Mouse (Mus musculus): ENCODE results near the gene Pcbp3. TPM values are rescaled to one million over a fixed set of nuclear protein-coding genes. Genes with fewer than 3 reads are reported as not detected.

The Pcbp3 gene
- polyA plus RNA-seq, 1 experiment from 2014 or later: 27.3 TPM

DNA sequence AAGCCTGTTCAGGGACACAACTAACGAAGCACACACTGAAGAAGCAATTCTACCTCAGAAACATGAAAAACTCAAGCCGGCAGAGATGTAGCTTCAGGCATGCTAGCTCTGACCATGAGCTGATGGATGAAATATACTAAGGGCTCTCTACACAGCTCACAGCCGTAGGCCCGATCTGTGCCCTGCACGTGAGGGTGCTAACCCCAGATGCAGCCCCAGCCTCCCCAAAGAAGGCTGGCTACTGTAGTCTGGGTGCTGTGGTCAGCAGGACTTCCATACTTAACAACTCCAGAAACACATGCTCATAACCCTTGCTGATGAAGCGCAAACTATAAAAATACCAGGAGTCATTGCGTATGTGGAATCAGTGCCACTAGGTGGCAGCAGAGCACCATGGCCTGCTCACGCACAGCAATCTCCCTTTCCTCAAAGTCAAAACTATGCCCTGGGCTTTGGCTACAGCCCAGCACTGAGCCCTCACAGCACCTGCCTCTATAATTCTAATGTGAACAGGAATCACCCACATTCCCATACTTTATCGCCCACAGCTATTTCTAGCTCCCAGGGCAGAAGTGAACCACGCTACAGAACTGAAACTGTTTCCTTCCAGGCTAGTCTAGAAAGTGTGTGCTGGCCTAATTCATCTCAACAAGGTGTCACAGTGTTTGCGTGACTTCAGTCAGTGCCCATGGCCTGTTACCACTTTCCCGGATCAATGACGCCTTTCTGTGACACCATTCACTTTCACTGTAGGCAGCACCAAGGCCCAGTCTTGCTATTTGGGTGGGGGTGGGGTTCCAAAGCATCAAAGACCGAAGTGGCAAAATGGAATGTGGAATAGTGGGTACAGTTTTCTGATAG, 126.0 kb downstream of the Pcbp3 start:
- Histone ChIP-seq H3K4me1 (ENCODE audit: control insufficient read depth, insufficient read depth, low read length) (no peaks in the 10 kb centered on the region), H3K27ac (ENCODE audit: low read length) (no peak overlapping the region), H3K9me3 (ENCODE audit: control insufficient read depth, low read depth, low read length) (no peaks in the 10 kb centered on the region), H3K9ac (replicated peaks; ENCODE audit: low read depth, low read length) (no peak overlapping the region), H3K27me3 (ENCODE audit: control insufficient read depth, insufficient read depth, low read length) (no peaks in the 10 kb centered on the region), H3K36me3 (ENCODE audit: control insufficient read depth, insufficient read depth, low read length) (no peaks in the 10 kb centered on the region), H3K4me2 (replicated peaks; ENCODE audit: low read depth, low read length) (no peak overlapping the region), H3K4me3 (ENCODE audit: low read depth, low read length) (no peak overlapping the region)
- 55% methylated on average over 14 of the region's 14 CpGs for WGBS
- peak; percentile 46; the same call in 1 of the 2 replicates for ATAC-seq (ENCODE audit: insufficient number of reproducible peaks, insufficient read depth, low FRiP score, low read depth)

DNA sequence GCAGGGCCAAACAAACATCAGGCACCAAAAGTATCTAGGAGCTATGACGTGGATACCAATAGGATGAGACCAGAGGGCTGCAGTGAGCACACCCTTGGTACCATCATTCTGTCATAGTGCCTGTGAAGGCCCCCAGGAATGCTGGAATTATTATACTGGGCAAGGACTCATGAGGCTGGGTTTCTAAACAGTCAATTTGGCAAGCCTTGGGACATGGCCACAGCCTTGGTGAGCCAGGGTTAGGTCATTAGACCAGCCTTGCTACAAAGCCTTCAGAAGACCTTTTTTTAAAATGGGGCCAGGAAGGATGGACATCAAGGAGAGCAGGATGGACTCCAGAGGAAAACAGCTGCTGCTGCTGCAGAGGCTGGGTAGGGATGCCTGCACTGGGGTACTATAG, 128.8 kb downstream of the Pcbp3 start:
- ATAC-seq (ENCODE audit: insufficient number of reproducible peaks, insufficient read depth, low FRiP score, low read depth): no peak
- Histone ChIP-seq H3K9ac (replicated peaks; ENCODE audit: low read depth, low read length) (no peak overlapping the region), H3K4me1 (ENCODE audit: control insufficient read depth, insufficient read depth, low read length) (no peaks in the 10 kb centered on the region), H3K27ac (ENCODE audit: low read length) (no peak overlapping the region), H3K27me3 (ENCODE audit: control insufficient read depth, insufficient read depth, low read length) (no peaks in the 10 kb centered on the region), H3K4me2 (replicated peaks; ENCODE audit: low read depth, low read length) (no peak overlapping the region), H3K9me3 (ENCODE audit: control insufficient read depth, low read depth, low read length) (no peaks in the 10 kb centered on the region), H3K36me3 (ENCODE audit: control insufficient read depth, insufficient read depth, low read length) (no peaks in the 10 kb centered on the region), H3K4me3 (ENCODE audit: low read depth, low read length) (no peak overlapping the region)
- 74% methylated on average over 1 of the region's 1 CpGs for WGBS

DNA sequence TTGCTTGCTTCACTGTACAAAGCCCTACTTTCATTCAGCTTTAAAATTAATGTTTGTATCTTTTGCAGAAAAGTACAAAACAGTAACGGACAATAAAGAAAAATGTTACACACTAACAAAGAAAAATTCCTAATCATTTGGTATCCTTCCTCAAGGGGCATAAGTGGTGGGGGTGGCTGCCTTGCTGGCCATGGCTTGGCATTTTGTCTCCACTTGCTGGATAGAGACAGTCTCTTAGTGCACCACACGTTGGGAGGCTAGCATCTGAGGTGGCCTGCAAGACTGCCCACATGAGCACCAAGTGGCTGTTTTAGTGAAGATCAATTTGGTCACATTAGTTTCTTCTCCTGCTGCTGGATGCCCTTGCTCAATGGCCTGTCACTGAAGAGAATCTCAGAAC, 129.8 kb downstream of the Pcbp3 start:
- no peaks in the 10 kb centered on the region for H3K4me1 ChIP-seq (ENCODE audit: control insufficient read depth, insufficient read depth, low read length)
- no peak overlapping the region for H3K4me3 ChIP-seq (ENCODE audit: low read depth, low read length)
- H3K9ac ChIP-seq (replicated peaks; ENCODE audit: low read depth, low read length): no peak overlapping the region
- 85% methylated on average over 2 of the region's 2 CpGs for WGBS
- H3K27ac ChIP-seq (ENCODE audit: low read length): no peak overlapping the region
- no peak overlapping the region for H3K4me2 ChIP-seq (replicated peaks; ENCODE audit: low read depth, low read length)
- no peak for ATAC-seq (ENCODE audit: insufficient number of reproducible peaks, insufficient read depth, low FRiP score, low read depth)
- H3K9me3 ChIP-seq (ENCODE audit: control insufficient read depth, low read depth, low read length): no peaks in the 10 kb centered on the region
- H3K27me3 ChIP-seq (ENCODE audit: control insufficient read depth, insufficient read depth, low read length): no peaks in the 10 kb centered on the region
- no peaks in the 10 kb centered on the region for H3K36me3 ChIP-seq (ENCODE audit: control insufficient read depth, insufficient read depth, low read length)

DNA sequence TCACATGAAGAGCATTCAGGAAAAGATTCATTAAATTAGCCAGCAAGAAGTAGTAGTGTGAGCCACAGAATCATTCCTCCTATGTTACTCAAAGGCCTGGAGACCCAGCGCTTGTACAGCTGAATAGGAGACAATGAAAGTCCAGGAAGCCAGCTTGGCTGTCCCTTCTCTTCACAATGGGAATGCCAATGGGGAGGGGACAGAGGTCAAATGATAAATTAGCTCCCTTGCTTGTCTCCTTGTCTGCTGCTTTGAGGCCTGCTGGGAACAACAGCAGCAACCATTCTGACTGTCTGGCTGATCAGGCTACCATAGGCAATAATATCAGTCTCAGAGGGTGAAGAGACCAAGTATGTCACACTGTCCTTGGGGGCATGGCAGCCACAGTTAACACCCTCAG, 130.5 kb downstream of the Pcbp3 start:
- H3K9me3 ChIP-seq (ENCODE audit: control insufficient read depth, low read depth, low read length): no peaks in the 10 kb centered on the region
- WGBS: 79% methylated on average over 1 of the region's 1 CpGs
- no peak overlapping the region for H3K4me2 ChIP-seq (replicated peaks; ENCODE audit: low read depth, low read length)
- H3K9ac ChIP-seq (replicated peaks; ENCODE audit: low read depth, low read length): no peak overlapping the region
- no peak for ATAC-seq (ENCODE audit: insufficient number of reproducible peaks, insufficient read depth, low FRiP score, low read depth)
- H3K27ac ChIP-seq (ENCODE audit: low read length): no peak overlapping the region
- no peaks in the 10 kb centered on the region for H3K27me3 ChIP-seq (ENCODE audit: control insufficient read depth, insufficient read depth, low read length)
- no peaks in the 10 kb centered on the region for H3K36me3 ChIP-seq (ENCODE audit: control insufficient read depth, insufficient read depth, low read length)
- H3K4me1 ChIP-seq (ENCODE audit: control insufficient read depth, insufficient read depth, low read length): no peaks in the 10 kb centered on the region
- no peak overlapping the region for H3K4me3 ChIP-seq (ENCODE audit: low read depth, low read length)

DNA sequence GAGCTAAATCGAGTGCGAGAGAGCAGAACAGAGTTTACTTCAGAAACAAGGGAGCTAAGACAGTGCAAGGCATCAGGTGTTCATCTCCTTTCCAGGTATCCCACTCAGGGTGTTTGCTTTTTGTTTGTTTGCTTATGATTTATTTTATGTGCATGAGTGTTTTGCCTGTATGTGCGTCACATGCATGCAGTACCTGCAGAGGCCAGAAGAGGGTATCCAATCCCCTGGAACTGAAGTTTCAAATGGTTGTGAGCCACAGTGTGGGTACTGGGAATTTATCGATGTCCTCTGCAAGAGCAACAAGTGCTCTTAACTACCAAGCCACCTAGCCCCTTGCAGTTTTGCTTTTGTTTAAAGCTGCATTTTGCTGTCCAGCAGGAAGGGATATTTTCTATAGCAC, 132.8 kb downstream of the Pcbp3 start:
- no peak overlapping the region for H3K4me2 ChIP-seq (replicated peaks; ENCODE audit: low read depth, low read length)
- no peaks in the 10 kb centered on the region for H3K4me1 ChIP-seq (ENCODE audit: control insufficient read depth, insufficient read depth, low read length)
- ATAC-seq (ENCODE audit: insufficient number of reproducible peaks, insufficient read depth, low FRiP score, low read depth): no peak
- WGBS: 93% methylated on average over 4 of the region's 4 CpGs
- H3K9me3 ChIP-seq (ENCODE audit: control insufficient read depth, low read depth, low read length): no peaks in the 10 kb centered on the region
- no peak overlapping the region for H3K27ac ChIP-seq (ENCODE audit: low read length)
- H3K27me3 ChIP-seq (ENCODE audit: control insufficient read depth, insufficient read depth, low read length): no peaks in the 10 kb centered on the region
- H3K9ac ChIP-seq (replicated peaks; ENCODE audit: low read depth, low read length): no peak overlapping the region
- H3K36me3 ChIP-seq (ENCODE audit: control insufficient read depth, insufficient read depth, low read length): no peaks in the 10 kb centered on the region
- H3K4me3 ChIP-seq (ENCODE audit: low read depth, low read length): no peak overlapping the region

DNA sequence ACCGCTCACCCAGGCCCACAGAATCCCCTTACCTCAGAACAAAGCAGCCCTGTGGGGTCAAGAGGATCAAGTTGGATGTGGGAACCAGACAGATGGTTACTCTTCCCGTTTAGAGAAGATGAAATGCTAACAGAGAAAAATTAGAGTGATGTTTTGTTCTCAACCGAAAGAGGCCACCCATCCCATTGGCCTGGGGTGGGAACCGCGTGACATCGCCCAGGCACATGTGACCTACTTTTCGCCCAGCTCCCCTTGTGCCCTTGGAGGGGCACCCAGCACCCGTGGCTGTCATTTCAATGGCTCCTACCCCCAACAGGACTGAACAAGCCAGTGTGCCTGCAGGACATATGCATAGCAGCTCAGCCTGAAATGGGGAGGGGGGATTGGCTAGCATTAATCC, 139.0 kb downstream of the Pcbp3 start:
- Histone ChIP-seq H3K4me2 (replicated peaks; ENCODE audit: low read depth, low read length) (no peak overlapping the region), H3K9me3 (ENCODE audit: control insufficient read depth, low read depth, low read length) (no peaks in the 10 kb centered on the region), H3K9ac (replicated peaks; ENCODE audit: low read depth, low read length) (no peak overlapping the region), H3K4me3 (ENCODE audit: low read depth, low read length) (no peak overlapping the region), H3K4me1 (ENCODE audit: control insufficient read depth, insufficient read depth, low read length) (no peaks in the 10 kb centered on the region), H3K36me3 (ENCODE audit: control insufficient read depth, insufficient read depth, low read length) (no peaks in the 10 kb centered on the region), H3K27me3 (ENCODE audit: control insufficient read depth, insufficient read depth, low read length) (no peaks in the 10 kb centered on the region), H3K27ac (ENCODE audit: low read length) (no peak overlapping the region)
- no peak for ATAC-seq (ENCODE audit: insufficient number of reproducible peaks, insufficient read depth, low FRiP score, low read depth)
- WGBS: 89% methylated on average over 8 of the region's 8 CpGs

DNA sequence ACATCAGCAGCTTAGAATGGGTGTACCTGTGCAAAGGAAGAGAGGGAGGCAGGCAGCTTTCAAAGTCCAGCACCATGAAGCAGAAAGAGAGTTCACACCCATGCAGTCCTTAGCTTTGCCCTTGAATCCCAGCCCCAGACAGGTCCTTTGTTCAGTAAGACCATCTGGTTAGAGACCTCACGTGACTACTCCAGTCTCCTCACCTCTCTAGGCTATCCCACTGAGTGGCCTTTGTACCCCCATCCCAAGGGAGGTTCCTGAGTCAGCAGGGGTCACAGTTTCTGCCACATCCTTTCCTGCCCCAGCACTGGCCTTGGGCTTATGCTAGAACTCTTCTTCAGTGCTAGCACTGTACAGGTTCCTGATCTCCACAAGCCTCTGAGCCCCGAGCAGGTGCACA, 142.4 kb downstream of the Pcbp3 start:
- Histone ChIP-seq H3K36me3 (ENCODE audit: control insufficient read depth, insufficient read depth, low read length) (no peaks in the 10 kb centered on the region), H3K4me3 (ENCODE audit: low read depth, low read length) (no peak overlapping the region), H3K4me1 (ENCODE audit: control insufficient read depth, insufficient read depth, low read length) (no peaks in the 10 kb centered on the region), H3K27me3 (ENCODE audit: control insufficient read depth, insufficient read depth, low read length) (no peaks in the 10 kb centered on the region), H3K9ac (replicated peaks; ENCODE audit: low read depth, low read length) (no peak overlapping the region), H3K9me3 (ENCODE audit: control insufficient read depth, low read depth, low read length) (no peaks in the 10 kb centered on the region), H3K27ac (ENCODE audit: low read length) (no peak overlapping the region), H3K4me2 (replicated peaks; ENCODE audit: low read depth, low read length) (no peak overlapping the region)
- WGBS: 58% methylated on average over 2 of the region's 2 CpGs
- ATAC-seq (ENCODE audit: insufficient number of reproducible peaks, insufficient read depth, low FRiP score, low read depth): no peak

DNA sequence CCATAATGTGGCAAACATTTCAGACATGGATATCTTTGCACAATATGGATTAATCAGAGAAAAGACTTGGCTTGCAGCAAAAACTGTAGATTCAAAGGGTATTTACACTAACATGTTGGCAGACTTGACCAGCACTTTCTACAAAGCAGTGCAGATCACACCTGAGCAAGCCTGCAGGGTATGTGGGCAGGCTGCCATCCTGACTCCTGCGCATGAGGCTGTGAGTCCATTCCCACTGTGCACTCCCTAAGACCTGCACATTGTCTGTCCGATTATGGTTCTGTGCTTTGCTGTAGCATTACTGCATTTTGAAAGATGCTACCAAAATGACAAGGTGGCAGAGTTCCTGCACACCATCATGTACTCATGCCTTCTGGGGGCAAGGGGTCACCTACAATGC, 143.3 kb downstream of the Pcbp3 start:
- Histone ChIP-seq H3K4me2 (replicated peaks; ENCODE audit: low read depth, low read length) (no peak overlapping the region), H3K27ac (ENCODE audit: low read length) (no peak overlapping the region), H3K9ac (replicated peaks; ENCODE audit: low read depth, low read length) (no peak overlapping the region), H3K4me1 (ENCODE audit: control insufficient read depth, insufficient read depth, low read length) (no peaks in the 10 kb centered on the region), H3K4me3 (ENCODE audit: low read depth, low read length) (no peak overlapping the region), H3K27me3 (ENCODE audit: control insufficient read depth, insufficient read depth, low read length) (no peaks in the 10 kb centered on the region), H3K36me3 (ENCODE audit: control insufficient read depth, insufficient read depth, low read length) (no peaks in the 10 kb centered on the region), H3K9me3 (ENCODE audit: control insufficient read depth, low read depth, low read length) (no peaks in the 10 kb centered on the region)
- no peak for ATAC-seq (ENCODE audit: insufficient number of reproducible peaks, insufficient read depth, low FRiP score, low read depth)
- WGBS: 92% methylated on average over 2 of the region's 2 CpGs

DNA sequence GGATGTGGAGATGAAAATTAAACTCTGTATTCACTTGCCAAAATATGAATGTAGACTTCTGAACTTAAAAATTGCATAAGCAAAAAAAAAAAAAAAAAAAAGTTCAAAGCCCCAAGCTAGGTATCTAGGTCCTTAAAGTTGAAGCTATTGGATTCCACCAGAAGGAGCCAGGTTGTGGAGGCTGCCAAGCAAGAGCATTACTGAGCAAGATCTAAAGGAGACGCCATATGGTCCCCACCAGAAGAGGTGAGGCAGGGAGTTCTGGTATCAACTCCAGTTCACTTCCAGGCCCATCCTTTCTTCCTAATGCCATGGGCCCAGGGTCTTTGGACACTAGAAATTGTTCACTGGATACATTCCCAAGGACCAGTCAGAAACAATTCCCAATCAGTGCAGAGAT, 144.8 kb downstream of the Pcbp3 start:
- ATAC-seq (ENCODE audit: insufficient number of reproducible peaks, insufficient read depth, low FRiP score, low read depth): no peak
- no peaks in the 10 kb centered on the region for H3K36me3 ChIP-seq (ENCODE audit: control insufficient read depth, insufficient read depth, low read length)
- H3K4me1 ChIP-seq (ENCODE audit: control insufficient read depth, insufficient read depth, low read length): no peaks in the 10 kb centered on the region

More for the DNA sequence above, 144.8 kb downstream of the Pcbp3 start:
- Histone ChIP-seq H3K9me3 (ENCODE audit: control insufficient read depth, low read depth, low read length) (no peaks in the 10 kb centered on the region), H3K9ac (replicated peaks; ENCODE audit: low read depth, low read length) (no peak overlapping the region), H3K4me2 (replicated peaks; ENCODE audit: low read depth, low read length) (no peak overlapping the region), H3K27me3 (ENCODE audit: control insufficient read depth, insufficient read depth, low read length) (no peaks in the 10 kb centered on the region), H3K4me3 (ENCODE audit: low read depth, low read length) (no peak overlapping the region), H3K27ac (ENCODE audit: low read length) (no peak overlapping the region)
- 87% methylated on average over 1 of the region's 1 CpGs for WGBS

All from stomach, embryonic 14.5 days (tissue).